Mouse (Mus musculus): ENCODE measurements at regions not wholly inside any gene's neighbourhood (a gene's known extent, or its start where the extent isn't known, plus 50 kb on each side); places are given as distances from the start of the nearest gene placed in this dataset.

DNA sequence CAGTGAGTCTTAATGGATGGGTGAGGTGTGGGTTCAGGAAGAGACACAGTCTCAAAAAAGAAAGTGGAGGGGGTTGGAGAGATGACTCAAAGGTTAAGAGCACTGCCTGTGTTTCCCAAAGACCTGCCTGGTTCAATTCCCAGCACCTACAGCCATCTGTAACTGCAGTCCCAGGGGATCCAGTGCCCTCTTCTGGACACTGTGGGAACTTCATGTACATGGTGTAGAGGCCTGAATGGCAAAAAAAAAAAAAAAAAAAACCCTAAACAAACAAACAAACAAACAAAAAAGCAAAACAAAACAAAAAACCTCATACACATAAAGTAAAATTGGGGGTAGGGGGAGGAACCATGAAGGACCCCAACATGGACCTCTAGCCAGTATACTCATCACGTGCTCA, 68.2 kb upstream of the Dhx40 start:
- no peak for TF ChIP-seq ZC3H11A (IDR thresholded peaks at IDR 0.05; ENCODE audit: borderline replicate concordance, low read depth, low read length)
- no peak for TF ChIP-seq HCFC1 (IDR thresholded peaks at IDR 0.05; ENCODE audit: borderline replicate concordance, insufficient read depth, low read length)
